12 mouse cellular contexts compared by ENCODE assay signal in genomic region chr14:17922807-17923704, GRCm38 (mm10).
A peak's percentile ranks its signal among the peaks of the same experiment; 100 is the strongest.
DNase-seq lines count a peak whose midpoint lies in the region; ATAC-seq and TF ChIP-seq lines count a peak whose summit lies in the region.
"Had no signal": no experiment of that assay in that cellular context is flagged by ENCODE, and none has a peak within 500 bp of the region (broad histone marks: within the 10 kb centered on the region; RNA-seq: fewer than 3 reads in every experiment).

No protein-coding gene starts in this region.

- H3K9ac ChIP-seq in kidney, embryonic 14.5 days (ENCODE audit: low read depth, low read length), result no peak overlapping the region
- no peak overlapping the region for H3K9ac ChIP-seq in liver, embryonic 14.5 days (replicated peaks)
- H3K9ac ChIP-seq in forebrain, embryonic 14.5 days (ENCODE audit: low read length), result no peak overlapping the region

- no peak for TF ChIP-seq CTCF in liver, embryonic 14.5 days (IDR thresholded peaks at IDR 0.05; ENCODE audit: low read depth)

- no peak overlapping the region for H3K4me3 ChIP-seq in kidney, embryonic 14.5 days (ENCODE audit: low read length)
- no peak overlapping the region for H3K4me3 ChIP-seq in liver, embryonic 14.5 days (ENCODE audit: insufficient read depth in 1 of 2, low read depth in 2 of 2, low read length in 2 of 2)
- H3K4me3 ChIP-seq in forebrain, embryonic 14.5 days (ENCODE audit: low read depth, low read length), result no peak overlapping the region

- H3K36me3 ChIP-seq in kidney, embryonic 14.5 days (ENCODE audit: control insufficient read depth, insufficient read depth, low read length), result no peaks in the 10 kb centered on the region
- H3K36me3 ChIP-seq in liver, embryonic 14.5 days (replicated peaks; ENCODE audit: control insufficient read depth, insufficient read depth, low read depth), result no peaks in the 10 kb centered on the region
- H3K36me3 ChIP-seq in forebrain, embryonic 14.5 days (ENCODE audit: control insufficient read depth, insufficient read depth, low read length), result no peaks in the 10 kb centered on the region

- DNase-seq in thymus, postnatal 4 days, result peak; percentile 10
- no peak for DNase-seq in thymus, postnatal 10 days (ENCODE audit: low spot score in 2 of 2)
- DNase-seq in liver, embryonic 14.5 days (ENCODE audit: low read depth in 3 of 3, low spot score in 3 of 3), result no peak
- no peak for DNase-seq in ovary, postnatal 36 days (ENCODE audit: low spot score)
- no peak for DNase-seq in forebrain, embryonic 14.5 days (ENCODE audit: low spot score)
- DNase-seq in right cerebral cortex, adult 18-20 months, result no peak
- DNase-seq: cerebellum, postnatal 25 days; retina, postnatal 1 day; thymus, postnatal 36 days had no signal

- no peak overlapping the region for H3K27ac ChIP-seq in kidney, embryonic 14.5 days (ENCODE audit: low read depth, low read length)
- H3K27ac ChIP-seq in liver, embryonic 14.5 days, result no peak overlapping the region
- H3K27ac ChIP-seq in forebrain, embryonic 14.5 days (ENCODE audit: low read depth, low read length), result no peak overlapping the region

- no peak overlapping the region for H3K4me2 ChIP-seq in kidney, embryonic 14.5 days (replicated peaks; ENCODE audit: low read depth, low read length)
- no peak overlapping the region for H3K4me2 ChIP-seq in liver, embryonic 14.5 days (ENCODE audit: low read depth)
- no peak overlapping the region for H3K4me2 ChIP-seq in forebrain, embryonic 14.5 days (ENCODE audit: low read length)

- WGBS in kidney, embryonic 14.5 days, result 49% methylated on average over 8 of the region's 8 CpGs
- 37% methylated on average over 8 of the region's 8 CpGs for WGBS in liver, embryonic 14.5 days (ENCODE audit: insufficient replicate concordance)
- 77% methylated on average over 8 of the region's 8 CpGs for WGBS in forebrain, embryonic 14.5 days

- H3K27me3 ChIP-seq in kidney, embryonic 14.5 days (ENCODE audit: control insufficient read depth, insufficient read depth, low read length), result no peaks in the 10 kb centered on the region
- H3K27me3 ChIP-seq in liver, embryonic 14.5 days (ENCODE audit: control insufficient read depth, insufficient read depth, low read length), result no peaks in the 10 kb centered on the region
- no peaks in the 10 kb centered on the region for H3K27me3 ChIP-seq in forebrain, embryonic 14.5 days (replicated peaks; ENCODE audit: control insufficient read depth, insufficient read depth, low read length)

- TF ChIP-seq EP300 in liver, embryonic 14.5 days (IDR thresholded peaks at IDR 0.05; ENCODE audit: low read depth), result no peak

- ATAC-seq in kidney, embryonic 14.5 days (ENCODE audit: low FRiP score, low TSS enrichment), result peak; percentile 59; the same call in 1 of the 2 replicates
- peak; percentile 41; the same call in 1 of the 2 replicates for ATAC-seq in liver, embryonic 14.5 days (ENCODE audit: insufficient read depth)
- ATAC-seq in forebrain, embryonic 14.5 days, result no peak
- no peak for ATAC-seq in megakaryocyte, adult 5-6 weeks (ENCODE audit: poor library complexity, severe bottlenecking)
- ATAC-seq: forebrain, embryonic 16.5 days had no signal

- H3K9me3 ChIP-seq in kidney, embryonic 14.5 days (ENCODE audit: control insufficient read depth, low read length), result no peaks in the 10 kb centered on the region
- no peaks in the 10 kb centered on the region for H3K9me3 ChIP-seq in liver, embryonic 14.5 days (ENCODE audit: control insufficient read depth, low read length)
- H3K9me3 ChIP-seq in forebrain, embryonic 14.5 days (replicated peaks; ENCODE audit: control insufficient read depth, low read length), result no peaks in the 10 kb centered on the region

- H3K4me1 ChIP-seq in kidney, embryonic 14.5 days (ENCODE audit: control insufficient read depth, insufficient read depth, low read length), result no peaks in the 10 kb centered on the region
- peaks cover 0 to 3% of the 10 kb centered on the region in 2 experiments; a peak in 1 of 4 replicates for H3K4me1 ChIP-seq in liver, embryonic 14.5 days (replicated peaks; ENCODE audit: control insufficient read depth in 2 of 2, insufficient read depth in 2 of 2, low read length in 1 of 2)
- no peaks in the 10 kb centered on the region for H3K4me1 ChIP-seq in forebrain, embryonic 14.5 days (ENCODE audit: control insufficient read depth, insufficient read depth, low read length)

Comparison
In these comparisons a context has a peak if more than half of its experiments do, and no peak if none do; other contexts are left out.
1. ATAC-seq: peak in kidney, embryonic 14.5 days (single experiment) and liver, embryonic 14.5 days (single experiment); none in forebrain, embryonic 14.5 days (single experiment) and megakaryocyte, adult 5-6 weeks (single experiment).